Mouse (Mus musculus) bone marrow, adult 2 months (tissue): ENCODE measurements around the gene Reg3d. TPM values are rescaled to one million over a fixed set of nuclear protein-coding genes. Genes with fewer than 3 reads are reported as not detected.

ENCODE experiments used
- H3K27ac ChIP-seq: fragments of 200-500 bp; 2 replicates; pipeline ENCODE4 v1.5.1; 2012; ENCODE audit warnings: low read depth, mild to moderate bottlenecking, control low read depth, inconsistent platforms, low read length; ENCODE audit not compliant: control insufficient read depth, poor library complexity, insufficient read depth
- H3K4me1 ChIP-seq: fragments of 200-500 bp; 2 replicates; pipeline ENCODE4 v1.6.1; 2011; ENCODE audit warnings: low read length; ENCODE audit not compliant: control insufficient read depth, insufficient read depth
- H3K4me3 ChIP-seq: fragments of 200-500 bp; replicated peaks from 2 replicates; pipeline ENCODE3; 2011; ENCODE audit warnings: mild to moderate bottlenecking, low read depth, low read length, control low read depth; ENCODE audit not compliant: control insufficient read depth
- CTCF ChIP-seq: fragments of 200-500 bp; IDR thresholded peaks from 2 replicates; pipeline ENCODE4 v1.5.1; 2011; ENCODE audit warnings: low read length, control low read depth; ENCODE audit not compliant: control insufficient read depth, insufficient read depth
- POLR2A ChIP-seq: fragments of 200-500 bp; IDR thresholded peaks from 2 replicates; pipeline ENCODE4 v1.6.1; 2011; ENCODE audit warnings: low read depth, mild to moderate bottlenecking, control low read depth, low read length, borderline replicate concordance; ENCODE audit not compliant: control insufficient read depth
- WGBS: fragments of 180-500 bp; shearing (Covaris S2); methylation state at CpG from one replicate; pipeline ENCODE4 v1.1.7; 2018; 5-methylcytosine and 5-hydroxymethylcytosine counted together
- polyA plus RNA-seq: library from polyadenylated mRNA; stranded (reverse); fragments of >200 nt; gene quantifications from 2 replicates; pipeline ENCODE4 v1.2.4, GENCODE M21; 2011; ENCODE audit warnings: low replicate concordance; ENCODE audit not compliant: missing spikeins, insufficient read depth, insufficient read length

Gene Reg3d
- polyA plus RNA-seq, 1 experiment = not detected

DNA sequence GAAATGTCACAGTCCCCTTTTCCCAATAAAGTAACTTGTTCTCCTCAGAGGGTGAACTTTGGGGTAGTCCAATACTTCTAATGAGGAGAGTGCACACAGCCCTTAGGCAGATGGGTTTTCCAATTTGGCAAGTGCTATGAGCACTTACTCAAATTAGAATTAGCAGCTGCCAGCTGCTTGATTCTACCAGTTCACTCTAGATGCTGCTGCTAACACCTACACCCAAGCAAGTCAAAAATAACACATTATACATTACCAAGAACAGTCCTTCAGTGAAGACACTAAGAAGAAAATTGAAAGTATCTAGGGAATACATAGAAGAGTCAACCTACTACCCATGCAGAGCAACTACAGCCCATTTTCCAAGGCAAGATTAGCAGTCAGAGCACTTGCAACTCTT, 38.4 kb downstream of the Reg3d start:
- no peak overlapping the region for H3K4me3 ChIP-seq
- no peak overlapping the region for H3K27ac ChIP-seq
- no peaks in the 10 kb centered on the region for H3K4me1 ChIP-seq
- TF ChIP-seq POLR2A = no peak
- TF ChIP-seq CTCF = no peak

GRCm38 (mm10) chr6:78331919-78332569, 46.6 kb downstream of the Reg3d start:
- TF ChIP-seq POLR2A = no peak
- no peak for TF ChIP-seq CTCF
- WGBS = 32% methylated on average over 7 of the region's 7 CpGs

DNA sequence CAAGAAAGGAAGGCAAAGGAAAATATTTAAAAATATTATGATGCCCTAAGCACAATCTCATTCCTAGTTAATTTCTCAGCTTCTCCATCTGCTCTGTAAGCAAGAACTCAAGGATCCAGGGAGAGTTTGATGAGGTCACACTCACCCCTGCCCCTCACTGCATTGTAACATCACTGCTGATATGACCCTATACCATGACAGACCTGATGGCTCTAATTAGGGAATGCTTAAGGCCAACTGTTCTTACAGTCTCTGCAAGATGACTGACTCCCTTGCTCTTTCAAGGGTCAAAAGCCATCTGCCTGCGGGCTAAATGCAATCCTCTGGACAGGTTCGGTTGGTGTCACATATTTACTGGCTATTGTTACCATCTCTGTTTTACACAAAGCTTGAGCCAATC, 49.5 kb downstream of the Reg3d start:
- 62% methylated on average over 2 of the region's 2 CpGs for WGBS
- no peak overlapping the region for H3K27ac ChIP-seq
- no peaks in the 10 kb centered on the region for H3K4me1 ChIP-seq
- TF ChIP-seq POLR2A (no peak), CTCF (no peak)
- H3K4me3 ChIP-seq = no peak overlapping the region

More at GRCm38 (mm10) chr6:78331919-78332569, 46.6 kb downstream of the Reg3d start:
- Histone ChIP-seq H3K27ac (no peak overlapping the region), H3K4me3 (no peak overlapping the region), H3K4me1 (no peaks in the 10 kb centered on the region)

GRCm38 (mm10) chr6:78327798-78328197, 50.9 kb downstream of the Reg3d start:
- Histone ChIP-seq H3K4me3 (no peak overlapping the region), H3K4me1 (no peaks in the 10 kb centered on the region), H3K27ac (no peak overlapping the region)
- no peak for TF ChIP-seq POLR2A
- TF ChIP-seq CTCF = no peak

Other genes starting within 250 kb of the Reg3d start
- not detected in 2 replicates for gene Reg3b, start 8.2 kb downstream of the Reg3d start, polyA plus RNA-seq
- gene Reg3a, start 1.8 kb upstream of the Reg3d start, polyA plus RNA-seq = not detected in 2 replicates
- gene Reg2, start 16.8 kb upstream of the Reg3d start, polyA plus RNA-seq = not detected in 2 replicates
- not detected in 2 replicates for gene Reg1, start 43.8 kb upstream of the Reg3d start, polyA plus RNA-seq
- gene Reg3g, start 90.0 kb upstream of the Reg3d start, polyA plus RNA-seq = not detected in 2 replicates